Mouse (Mus musculus): ENCODE measurements around the gene Cct3.
A peak's percentile ranks its signal among the peaks of the same experiment; 100 is the strongest.

DNA sequence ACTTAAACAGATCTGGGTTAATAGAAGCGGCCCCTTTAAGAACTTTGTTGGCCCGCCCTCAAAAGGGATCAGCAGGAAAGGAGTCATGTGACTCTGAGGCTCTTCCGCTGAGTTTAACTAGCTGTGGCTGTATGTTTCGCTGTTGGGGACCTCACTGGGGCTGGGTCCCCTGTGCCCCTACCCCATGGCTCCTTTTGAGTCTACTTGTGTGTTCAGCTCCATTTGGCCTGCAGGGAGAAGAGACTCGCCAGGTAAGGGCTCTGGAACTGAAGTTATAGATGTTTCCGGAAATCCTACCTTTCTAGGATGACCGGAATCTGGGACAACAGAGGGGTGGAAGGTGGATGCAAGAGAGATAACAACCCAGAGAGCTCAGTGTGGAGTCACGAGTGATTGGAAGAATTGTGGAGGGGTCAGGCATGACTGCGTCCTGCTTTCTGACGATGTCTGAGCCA, 28.1 kb downstream of the Cct3 start, which contains the start of gene Glmp:
- no peak for TF ChIP-seq CTCF (IDR thresholded peaks at IDR 0.05; ENCODE audit: control insufficient read depth, insufficient read depth, insufficient replicate concordance, low read depth, low read length)
- 0 out of 2 replicates have a peak, but pooled peaks have one; percentile 23 for TF ChIP-seq POLR2A (IDR thresholded peaks at IDR 0.05; ENCODE audit: control insufficient read depth, low read depth, low read length)

All from testis, adult 2 months (tissue).